Mouse (Mus musculus): ENCODE results near the gene A030003K21Rik. TPM values are rescaled to one million over a fixed set of nuclear protein-coding genes. Genes with fewer than 3 reads are reported as not detected.

A030003K21Rik gene
- total RNA-seq, 2 experiments from 2014 or later = not detected

DNA sequence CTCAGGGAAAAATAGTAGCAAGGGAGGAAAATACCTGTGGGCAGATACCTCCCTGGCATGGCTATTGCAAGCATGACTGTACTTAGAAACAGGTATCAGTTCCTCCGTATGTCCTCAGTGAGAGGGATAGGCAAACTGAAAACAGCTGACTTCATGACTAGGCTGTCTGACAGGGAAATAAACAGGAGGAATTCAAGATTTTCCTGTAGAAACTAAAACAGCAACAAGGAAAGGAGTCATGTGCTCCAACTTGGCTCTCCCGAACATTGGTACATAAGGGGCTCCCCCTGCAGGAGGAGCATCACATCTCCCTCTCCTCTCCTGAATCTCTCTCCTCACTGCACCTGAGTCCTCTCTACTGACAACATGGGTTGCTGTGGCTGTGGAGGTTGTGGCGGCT lies 30.2 kb downstream of the A030003K21Rik start, which contains the start of gene A030005L19Rik:
A030005L19Rik (plus strand) TSS at position 301 of the 400 bp plus-strand sequence.
- no peak for DNase-seq (ENCODE audit: low spot score in 2 of 2)

DNA sequence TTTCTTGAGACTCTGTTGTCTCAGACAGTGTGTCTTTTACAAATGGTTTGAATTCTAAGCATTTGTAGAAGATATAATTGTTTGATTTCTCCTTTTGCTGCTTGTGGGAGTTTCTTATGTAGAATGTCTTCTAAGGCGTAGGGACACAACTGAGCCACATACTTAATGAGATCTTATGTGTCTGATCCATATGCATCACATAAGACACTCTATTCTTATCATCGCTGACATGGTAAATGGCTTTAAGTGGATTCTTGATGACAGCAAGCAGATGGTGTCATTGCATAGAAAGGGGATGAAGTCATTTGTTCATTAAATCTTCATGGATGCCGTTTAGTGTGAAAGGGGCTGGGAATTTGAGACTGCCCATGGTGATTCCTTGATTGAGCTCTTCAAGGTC lies 37.3 kb downstream of the A030003K21Rik start:
- no peak for DNase-seq (ENCODE audit: low spot score in 2 of 2)

DNA sequence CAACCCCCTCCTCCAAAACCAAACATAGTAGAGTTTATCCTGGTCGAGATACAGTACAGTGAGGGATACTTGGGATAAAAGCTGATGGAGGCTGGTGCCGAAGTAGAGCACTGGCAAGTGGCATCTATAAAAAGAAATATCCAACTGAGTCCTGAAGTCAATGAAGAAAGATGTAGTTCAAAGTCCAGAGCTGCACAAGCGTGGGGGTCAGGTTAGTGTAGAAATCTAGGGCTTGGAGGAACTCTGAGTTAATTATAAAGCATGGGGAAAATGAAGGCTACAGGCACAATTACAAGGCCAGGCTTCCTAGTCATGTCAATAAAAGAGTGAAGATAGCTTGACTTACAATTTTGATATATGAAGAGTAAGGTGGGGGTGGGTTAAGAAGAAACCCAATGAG lies 42.0 kb downstream of the A030003K21Rik start:
- DNase-seq (ENCODE audit: low spot score in 2 of 2) = no peak

DNA sequence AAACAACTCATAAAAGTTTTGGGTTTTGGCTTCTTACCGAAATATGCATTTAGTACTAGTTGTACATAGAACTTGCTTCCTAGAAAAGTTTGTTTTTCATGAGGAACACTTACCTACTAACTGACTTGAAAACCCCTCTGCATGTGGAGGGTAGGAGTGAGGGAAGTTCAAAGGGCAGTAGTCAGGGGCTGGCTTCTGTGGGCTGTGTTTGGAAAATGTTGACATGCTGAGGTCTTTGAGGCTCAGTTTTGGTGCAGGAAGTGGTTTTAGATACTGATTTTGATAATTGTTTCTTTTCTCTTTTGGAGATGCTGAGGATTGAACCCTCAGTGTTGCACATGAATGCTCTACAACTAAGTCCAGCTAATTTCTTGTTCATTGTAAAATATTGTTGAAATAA lies 42.6 kb downstream of the A030003K21Rik start:
- no peak for DNase-seq (ENCODE audit: low spot score in 2 of 2)

- DNase-seq (ENCODE audit: low spot score in 2 of 2) = no peak
Measured at GRCm38 (mm10) chr1:82893269-82893668, 49.9 kb downstream of the A030003K21Rik start.

Other genes with a start within 250 kb of the A030003K21Rik start
- 100 to 1,000 TPM; 272 to 287 TPM for gene Mff, start 218.5 kb downstream of the A030003K21Rik start, total RNA-seq (2021)
- not detected for gene Tm4sf20, start 174.9 kb downstream of the A030003K21Rik start, total RNA-seq (2021)
- gene Gm47791, start 172.1 kb downstream of the A030003K21Rik start, total RNA-seq (2021) = not detected
- gene Agfg1, start 103.9 kb downstream of the A030003K21Rik start, total RNA-seq (2021) = 10 to 100 TPM; 80.2 to 85.8 TPM
- 1 to 10 TPM in 1 of 2 experiments, under 1 TPM in 1; 0.58 to 1.1 TPM for gene A030005L19Rik, start 30.1 kb downstream of the A030003K21Rik start, total RNA-seq (2021)
- not detected for gene A030014E15Rik, start 18.5 kb downstream of the A030003K21Rik start, total RNA-seq (2021)
- not detected for gene Gm6217, start 12.0 kb downstream of the A030003K21Rik start, total RNA-seq (2021)
- not detected for gene Gm7544, start 12.6 kb upstream of the A030003K21Rik start, total RNA-seq (2021)
- gene Gm47955, start 16.9 kb upstream of the A030003K21Rik start, total RNA-seq (2021) = not detected
- not detected for gene Gm47959, start 57.2 kb upstream of the A030003K21Rik start, total RNA-seq (2021)
- gene Slc19a3, start 95.1 kb upstream of the A030003K21Rik start, total RNA-seq (2021) = 1 to 10 TPM; 1.2 to 2.0 TPM
- gene Krtap28-10, start 99.1 kb upstream of the A030003K21Rik start, total RNA-seq (2021) = not detected
- not detected for gene Gm47969, start 101.5 kb upstream of the A030003K21Rik start, total RNA-seq (2021)
- not detected for gene A030005K14Rik, start 116.0 kb upstream of the A030003K21Rik start, total RNA-seq (2021)
- not detected for gene Krtap28-13, start 117.5 kb upstream of the A030003K21Rik start, total RNA-seq (2021)
- gene Ccl20, start 173.4 kb upstream of the A030003K21Rik start, total RNA-seq (2021) = not detected
- 1 to 10 TPM; 1.2 to 2.2 TPM for gene Daw1, start 216.4 kb upstream of the A030003K21Rik start, total RNA-seq (2021)

All from layer of hippocampus, postnatal 10 days (tissue).